Mouse (Mus musculus) cerebellum, postnatal 10 days (tissue): ENCODE data around the gene Dpp7.
A peak's percentile ranks its signal among the peaks of the same experiment; 100 is the strongest.

Experiments
- DNase-seq, 2 experiments: peaks; one replicate each; pipeline ENCODE4 v3.0.0; 2021; ENCODE audit warnings: mixed read lengths in 2 of 2

Dpp7 gene

GRCm38 (mm10) chr2:25365091-25365761, 9.1 kb upstream of the Dpp7 start, which contains the start of gene Uap1l1:
TSS of gene Uap1l1 (minus strand) at chr2:25365682.
- peak; percentile 66 to 71 for DNase-seq

- DNase-seq = no peak
Measured at GRCm38 (mm10) chr2:25364761-25365090, 8.6 kb upstream of the Dpp7 start.

- no peak for DNase-seq
Measured at GRCm38 (mm10) chr2:25364313-25364712, 8.2 kb upstream of the Dpp7 start.

DNA sequence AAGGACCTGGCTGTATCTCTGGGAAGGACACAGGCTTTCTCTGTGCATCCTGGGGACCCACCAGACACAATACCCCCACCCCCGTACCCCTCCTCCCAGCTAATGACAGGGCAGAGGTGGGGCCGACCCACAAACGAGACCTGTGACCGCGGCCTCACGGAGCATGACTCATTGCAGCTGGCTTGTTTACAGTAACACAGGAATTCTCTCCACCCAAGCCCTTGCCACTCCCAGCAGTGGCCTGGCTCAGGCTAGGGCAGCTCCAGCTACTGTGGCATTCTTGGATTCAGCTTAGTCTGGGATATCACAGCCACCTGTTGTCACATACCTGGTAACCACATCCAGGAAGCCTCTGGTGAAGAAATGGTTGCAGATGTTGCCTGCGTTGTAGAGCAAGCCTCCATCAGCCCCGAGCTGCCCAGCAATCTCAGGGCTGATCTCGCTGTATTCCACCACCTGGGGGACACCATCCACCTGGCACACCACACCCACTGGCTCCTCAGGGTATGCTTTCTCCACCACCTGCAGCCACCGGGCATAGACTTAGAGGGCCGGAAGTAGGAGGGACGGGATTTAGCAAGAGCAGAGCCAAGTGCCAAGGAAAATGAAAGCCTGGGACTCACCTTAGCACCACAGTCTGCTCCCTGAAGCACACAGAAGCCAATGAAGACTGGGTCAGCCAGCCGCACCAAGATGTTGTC, 7.5 kb upstream of the Dpp7 start:
- DNase-seq = no peak

- no peak for DNase-seq
Measured at GRCm38 (mm10) chr2:25359848-25360247, 3.7 kb upstream of the Dpp7 start.

- DNase-seq = peak; percentile 30 to 34
Measured at GRCm38 (mm10) chr2:25355419-25356066, 616 bp downstream of the Dpp7 start.

DNA sequence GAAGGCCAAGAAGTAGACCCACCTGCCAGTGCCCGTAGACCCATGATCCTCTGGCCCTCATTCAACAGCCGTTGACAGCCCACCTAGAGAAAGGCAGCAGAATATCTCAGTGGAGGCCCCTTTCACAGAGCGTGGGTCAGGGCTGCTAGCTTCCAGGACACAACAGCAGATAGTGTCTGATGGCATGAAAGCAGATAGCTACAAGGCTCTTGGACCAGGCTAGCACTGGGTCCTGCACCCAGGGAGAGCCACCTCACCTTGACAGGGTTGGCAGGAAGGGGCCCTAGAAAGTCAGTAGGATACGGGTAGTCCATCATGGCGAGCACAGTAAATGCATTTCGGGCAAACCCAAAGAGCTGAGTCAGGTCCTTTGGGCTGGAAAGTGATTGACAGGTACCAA, 1.9 kb downstream of the Dpp7 start:
- DNase-seq = no peak

DNA sequence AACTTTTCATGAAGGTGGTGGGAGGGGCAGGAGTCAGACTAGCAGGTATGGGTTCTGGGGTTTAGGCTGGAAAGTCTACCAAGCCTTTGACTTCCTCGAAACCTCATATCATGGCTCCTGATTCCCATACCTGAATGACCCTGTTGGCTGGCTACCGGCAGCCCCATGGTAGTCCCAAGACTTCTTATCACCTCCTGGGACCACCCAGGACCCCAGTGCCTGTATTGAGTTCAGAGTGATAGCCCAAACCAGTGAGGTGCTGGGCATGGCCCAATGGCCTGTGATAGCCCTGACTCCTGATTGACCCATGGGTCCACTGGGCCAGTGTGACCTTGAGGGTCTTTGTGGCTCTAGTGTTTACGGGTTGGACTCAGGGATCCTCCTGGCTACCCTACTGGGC, 5.5 kb downstream of the Dpp7 start:
- DNase-seq = no peak

GRCm38 (mm10) chr2:25349499-25349898, 6.7 kb downstream of the Dpp7 start:
- no peak for DNase-seq

GRCm38 (mm10) chr2:25348162-25348561, 8.0 kb downstream of the Dpp7 start:
- DNase-seq = peak; percentile 41 to 46

- no peak for DNase-seq
Measured at GRCm38 (mm10) chr2:25338303-25338702, 17.9 kb downstream of the Dpp7 start.

DNA sequence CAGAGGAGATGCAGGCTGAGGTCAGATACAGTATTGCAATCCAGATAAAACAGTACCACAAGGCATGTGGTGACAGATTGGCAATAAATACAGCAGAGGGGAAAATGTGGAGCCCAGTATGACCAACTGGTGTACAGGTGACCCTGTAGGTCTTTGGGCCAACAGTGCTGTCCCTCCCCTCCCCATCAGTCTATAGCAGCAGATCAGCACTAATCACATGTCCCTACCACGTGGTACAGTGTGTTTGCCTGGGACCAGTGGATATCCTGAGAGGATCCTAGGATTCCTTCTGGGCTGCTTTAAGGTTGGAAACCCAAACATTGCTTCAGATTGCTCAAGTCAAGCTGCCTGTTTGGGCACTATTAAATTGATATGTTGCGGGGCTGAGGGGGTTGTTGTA, 22.6 kb downstream of the Dpp7 start:
- DNase-seq = no peak

- DNase-seq = peak; percentile 99 to 100
Measured at GRCm38 (mm10) chr2:25332286-25333160, 23.6 kb downstream of the Dpp7 start, which contains the start of gene Man1b1. TSS of gene Man1b1 (plus strand) at chr2:25332338.

- peak in 1 of 2 experiments; percentile 49 for DNase-seq
Measured at GRCm38 (mm10) chr2:25331470-25331869, 24.7 kb downstream of the Dpp7 start.

GRCm38 (mm10) chr2:25328440-25328839, 27.7 kb downstream of the Dpp7 start:
- peak; percentile 82 to 88 for DNase-seq

DNA sequence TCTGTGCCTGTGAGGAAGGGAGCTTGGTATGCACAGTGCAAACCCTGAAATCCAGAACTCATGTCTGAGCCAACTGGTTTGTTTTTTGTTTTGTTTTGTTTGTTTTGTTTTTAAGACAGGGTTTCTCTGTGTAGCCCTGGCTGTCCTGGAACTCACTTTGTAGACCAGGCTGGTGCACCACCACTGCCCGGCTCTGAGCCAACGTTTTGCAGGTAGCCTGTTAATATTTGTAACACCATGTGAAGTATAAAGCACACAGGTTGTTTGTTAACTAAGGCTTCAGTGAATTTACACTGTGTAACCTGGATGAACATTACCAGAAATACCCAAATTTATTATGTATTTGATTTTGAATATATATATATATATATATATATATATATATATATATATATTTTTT, 30.1 kb downstream of the Dpp7 start:
- DNase-seq = no peak

GRCm38 (mm10) chr2:25320084-25320483, 36.1 kb downstream of the Dpp7 start:
- no peak for DNase-seq

DNA sequence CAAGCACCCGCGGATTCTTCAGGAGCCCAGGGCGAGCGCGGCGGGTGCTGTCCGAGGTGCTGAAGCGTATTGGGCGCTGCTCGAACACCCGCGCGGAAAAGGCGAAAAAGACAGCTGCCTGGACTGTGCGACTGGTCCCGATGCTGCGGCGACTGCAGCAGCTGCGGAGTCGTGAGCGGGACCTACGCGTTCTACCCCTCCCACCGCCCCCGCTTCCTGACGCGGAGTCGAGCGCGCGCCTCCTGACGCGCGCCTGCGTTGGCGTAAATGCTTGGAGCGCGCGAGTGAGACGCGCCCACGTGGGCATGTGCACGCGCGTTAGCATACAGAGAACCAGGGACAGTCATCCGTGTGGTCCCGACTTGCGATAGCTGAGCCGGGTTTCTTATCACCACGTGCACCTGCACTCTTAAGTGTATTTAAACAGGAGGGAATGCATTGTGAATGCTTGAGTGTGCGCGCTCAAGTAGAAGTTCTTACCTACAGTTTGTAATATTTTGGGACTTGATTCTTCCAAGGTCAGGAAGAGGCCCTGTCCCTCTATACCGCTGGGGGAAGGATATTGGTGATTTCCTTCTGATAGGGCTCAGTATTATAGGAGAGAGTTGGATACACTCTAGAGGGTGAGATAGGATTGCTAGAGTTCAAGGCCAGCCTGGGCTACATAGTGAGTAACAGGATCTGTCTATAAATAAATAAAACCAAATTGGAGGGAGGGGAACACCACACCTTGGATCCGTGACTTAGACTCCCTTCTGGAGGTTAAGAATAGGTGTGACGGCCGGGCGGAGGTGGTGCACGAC, 37.0 kb downstream of the Dpp7 start, which contains the start of gene Grin1:
Gene Grin1 (minus strand): TSS at position 217 of the 803 bp plus-strand sequence.
- DNase-seq = peak; percentile 92 to 93

- DNase-seq = peak; percentile 73 to 75
Measured at GRCm38 (mm10) chr2:25318119-25318966, 37.8 kb downstream of the Dpp7 start.

- no peak for DNase-seq
Measured at GRCm38 (mm10) chr2:25311491-25311891, 44.7 kb downstream of the Dpp7 start.

DNA sequence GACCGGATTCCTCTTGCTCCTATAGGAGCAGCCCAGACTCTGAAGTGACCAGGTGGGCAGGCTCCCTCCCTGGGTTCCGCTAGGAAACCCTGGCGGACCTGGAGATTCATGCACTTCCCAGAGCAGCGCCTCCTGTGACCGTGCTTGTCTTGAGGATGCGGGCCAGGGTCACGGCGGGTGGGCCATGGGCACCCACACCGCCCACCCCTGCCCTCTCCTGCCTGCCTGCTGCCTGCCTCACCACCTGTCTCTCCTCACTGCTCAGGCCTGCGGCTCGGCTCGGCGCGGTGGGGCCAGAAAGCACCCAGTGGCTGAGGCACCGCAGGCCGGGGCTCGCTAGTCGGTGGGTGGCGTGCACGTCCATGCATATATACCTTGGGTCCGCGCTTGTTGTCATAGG, 45.2 kb downstream of the Dpp7 start:
- peak; percentile 55 to 56 for DNase-seq
